Mouse (Mus musculus) left cerebral cortex, postnatal 14 days (tissue): ENCODE results near the gene Nell2. TPM values are rescaled to one million over a fixed set of nuclear protein-coding genes. Genes with fewer than 3 reads are reported as not detected.

Experiments used
- DNase-seq, 2 experiments: peaks; one replicate each; pipeline ENCODE4 v3.0.0; 2021 to 2022; ENCODE audit warnings: low spot score in 2 of 2, mixed read lengths in 1 of 2
- intact Hi-C: fragments of 180-260 bp; cut with DNase I; formaldehyde crosslinking; loops from one replicate; pipeline ENCODE4 v1.15.1; 2025
- total RNA-seq, 2 experiments: library from RNA; stranded (reverse); gene quantifications; 2 replicates each; pipeline ENCODE4 v1.2.3; 2021

Nell2 gene
- total RNA-seq, 2 experiments from 2014 or later = 581 to 600 TPM

DNA sequence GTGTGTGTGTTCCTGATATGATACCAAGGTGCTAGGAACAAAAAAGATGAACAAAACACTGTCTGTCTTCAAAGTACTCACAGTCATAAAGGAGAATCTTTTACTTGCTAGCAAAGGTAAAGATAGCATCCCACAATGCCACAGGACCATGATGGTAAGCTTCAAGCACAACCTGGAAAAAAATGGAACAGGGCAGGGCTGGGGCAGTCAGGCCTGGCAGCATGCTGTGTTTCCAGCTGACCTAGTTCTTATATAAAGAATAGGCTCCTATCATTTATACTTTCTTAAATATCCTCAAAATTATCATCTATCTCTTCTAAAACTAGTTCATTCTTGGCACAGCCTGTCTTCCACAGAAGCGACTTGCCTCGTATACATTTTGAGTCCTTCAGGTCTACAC lies 480.9 kb downstream of the Nell2 start:
- intact Hi-C loops = no loop called here
- no peak for DNase-seq

GRCm38 (mm10) chr15:95044011-95044410 lies 484.3 kb downstream of the Nell2 start:
- intact Hi-C loops = no loop called here
- DNase-seq = peak; percentile 19 to 27

DNA sequence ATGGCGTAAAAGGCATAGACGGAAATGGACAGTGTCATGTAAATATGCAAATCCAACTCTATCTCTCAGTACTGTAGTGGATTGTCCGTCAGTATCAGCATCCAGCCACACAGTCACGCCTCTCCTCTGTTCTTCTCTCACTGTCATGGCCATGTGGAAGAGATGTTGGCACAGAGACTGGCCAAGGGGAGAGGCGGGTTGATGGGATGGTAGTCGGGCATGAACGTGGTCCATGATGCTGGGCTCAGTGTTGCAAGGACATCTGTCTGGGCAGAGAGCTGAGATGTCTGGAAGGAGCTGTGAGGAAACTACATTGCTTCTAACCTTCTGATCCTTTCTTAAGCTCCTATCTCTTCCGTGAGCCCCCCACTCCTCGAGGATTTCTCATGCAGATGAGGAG lies 485.9 kb downstream of the Nell2 start:
- DNase-seq = no peak
- intact Hi-C loops = no loop called here

DNA sequence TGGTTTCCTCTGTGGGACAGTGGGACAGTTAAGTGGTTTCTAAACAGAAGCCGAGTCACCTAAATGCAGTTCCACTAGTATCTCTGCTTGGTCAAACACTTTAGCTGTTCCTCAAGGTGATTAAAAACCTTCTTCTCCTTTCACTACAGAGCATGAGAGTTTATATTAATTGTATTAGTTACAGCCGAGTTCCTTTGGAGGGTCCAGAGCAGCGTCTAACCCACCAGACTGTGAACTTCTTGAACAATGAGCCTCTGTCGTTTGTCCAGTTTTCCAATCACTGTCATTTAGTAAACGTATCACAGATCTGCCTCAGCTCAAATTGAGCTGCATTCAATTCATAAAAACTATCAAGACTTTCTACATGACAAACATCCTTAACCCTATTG lies 498.9 kb downstream of the Nell2 start:
- intact Hi-C loops = no loop called here
- DNase-seq = no peak

GRCm38 (mm10) chr15:95028862-95029486 lies 499.4 kb downstream of the Nell2 start:
- no peak for DNase-seq
- intact Hi-C loops = no loop called here

Other genes with a start within 250 kb of the Nell2 start
- gene Dbx2, start 127.4 kb upstream of the Nell2 start, total RNA-seq = 10 to 100 TPM; 19.2 to 24.4 TPM